Mouse (Mus musculus) embryonic facial prominence, embryonic 14.5 days (tissue): ENCODE measurements around the gene Rgs13. TPM values are rescaled to one million over a fixed set of nuclear protein-coding genes. Genes with fewer than 3 reads are reported as not detected.

Experiments
- ATAC-seq: fragments of 200-750 bp; cut with Nextera tagmentation; 2 replicates; pipeline ENCODE4 v1.8.0; 2017; ENCODE audit warnings: low read depth, moderate number of reproducible peaks, moderate TSS enrichment
- DNase-seq: peaks from one replicate; pipeline ENCODE4 v3.0.0-alpha.2; 2015; ENCODE audit warnings: low spot score
- H3K27ac ChIP-seq: fragments of 300-500 bp; sonication (generic); replicated peaks from 2 replicates; pipeline ENCODE4 v1.5.1; 2014; ENCODE audit warnings: low read depth, mild to moderate bottlenecking, low read length, moderate library complexity
- H3K27me3 ChIP-seq: fragments of 300-500 bp; sonication (generic); replicated peaks from 2 replicates; pipeline ENCODE4 v1.6.1; 2014; ENCODE audit warnings: low read length; ENCODE audit not compliant: control insufficient read depth, insufficient read depth
- H3K36me3 ChIP-seq: fragments of 300-500 bp; sonication (generic); 2 replicates; pipeline ENCODE4 v1.6.1; 2014; ENCODE audit warnings: low read length, mixed read lengths; ENCODE audit not compliant: control insufficient read depth, insufficient read depth
- H3K4me1 ChIP-seq: fragments of 300-500 bp; sonication (generic); 2 replicates; pipeline ENCODE4 v1.6.1; 2014; ENCODE audit warnings: antibody characterized with exemption, low read length; ENCODE audit not compliant: control insufficient read depth, insufficient read depth
- H3K4me2 ChIP-seq: fragments of 300-500 bp; sonication (generic); 2 replicates; pipeline ENCODE4 v1.6.1; 2014; ENCODE audit warnings: low read depth, mild to moderate bottlenecking, low read length, moderate library complexity, mixed read lengths
- H3K4me3 ChIP-seq: fragments of 300-500 bp; sonication (generic); 2 replicates; pipeline ENCODE4 v1.5.1; 2014; ENCODE audit warnings: low read depth, mild to moderate bottlenecking, low read length
- H3K9ac ChIP-seq: fragments of 300-500 bp; sonication (generic); 2 replicates; pipeline ENCODE4 v1.6.1; 2014; ENCODE audit warnings: low read depth, mild to moderate bottlenecking, low read length, moderate library complexity, mixed read lengths
- H3K9me3 ChIP-seq: fragments of 300-500 bp; sonication (generic); 2 replicates; pipeline ENCODE4 v1.6.1; 2016; ENCODE audit warnings: low read length; ENCODE audit not compliant: control insufficient read depth
- WGBS: fragments of 180-500 bp; shearing (Covaris S2); extraction: QIAGEN DNeasy Blood & Tissue Kit; methylation state at CpG from one replicate; pipeline ENCODE4 v1.1.7; 2014; 5-methylcytosine and 5-hydroxymethylcytosine counted together
- polyA plus RNA-seq: library from polyadenylated mRNA; unstranded; fragments of >200 nt; fragmentation: Nextera tagmentation; extraction: Ambion mirVana; gene quantifications from 2 replicates; pipeline ENCODE4 v1.2.1, GENCODE M21; 2014

The Rgs13 gene
- 0.45 and 0.78 TPM in 2 replicates for polyA plus RNA-seq

- ATAC-seq (no peak), DNase-seq (no peak)
- Histone ChIP-seq H3K4me3 (no peak within 1 kb of the TSS), H3K9me3 (no peaks in the 10 kb centered on the region), H3K27ac (no peak within 1 kb of the TSS), H3K9ac (no peak within 1 kb of the TSS), H3K27me3 (no peaks in the 10 kb centered on the region), H3K36me3 (no peaks in the 10 kb centered on the region), H3K4me1 (peaks cover 2% of the 10 kb centered on the region; the same call in 1 of the 2 replicates), H3K4me2 (no peak within 1 kb of the TSS)
- 73% methylated on average over 5 of the region's 5 CpGs for WGBS
These were observed at the start of gene Rgs13 for GRCm38 (mm10) chr1:144177166-144177565. TSS of gene Rgs13 (minus strand) at chr1:144177372.

- DNase-seq (no peak), ATAC-seq (no peak)
- Histone ChIP-seq H3K9me3 (no peaks in the 10 kb centered on the region), H3K27me3 (no peaks in the 10 kb centered on the region), H3K9ac (no peak overlapping the region), H3K4me1 (0 out of 2 replicates have a peak, but pooled peaks cover 5% of the 10 kb centered on the region), H3K4me3 (no peak overlapping the region), H3K4me2 (no peak overlapping the region), H3K36me3 (no peaks in the 10 kb centered on the region), H3K27ac (no peak overlapping the region)
These were observed 38.1 kb upstream of the Rgs13 start for GRCm38 (mm10) chr1:144215230-144215629.

GRCm38 (mm10) chr1:144210912-144211311 is 33.7 kb upstream of the Rgs13 start:
- DNase-seq (no peak), ATAC-seq (no peak)
- H3K4me1 ChIP-seq, result 0 out of 2 replicates have a peak, but pooled peaks cover 5% of the 10 kb centered on the region
- no peak overlapping the region for H3K9ac ChIP-seq
- H3K9me3 ChIP-seq, result no peaks in the 10 kb centered on the region
- no peak overlapping the region for H3K4me2 ChIP-seq
- H3K4me3 ChIP-seq, result no peak overlapping the region
- no peaks in the 10 kb centered on the region for H3K27me3 ChIP-seq
- 53% methylated on average over 3 of the region's 3 CpGs for WGBS
- H3K27ac ChIP-seq, result no peak overlapping the region
- H3K36me3 ChIP-seq, result no peaks in the 10 kb centered on the region

GRCm38 (mm10) chr1:144206281-144207061 is 29.3 kb upstream of the Rgs13 start:
- no peak for DNase-seq
- no peaks in the 10 kb centered on the region for H3K9me3 ChIP-seq
- ATAC-seq, result no peak
- H3K4me1 ChIP-seq, result 0 out of 2 replicates have a peak, but pooled peaks cover 5% of the 10 kb centered on the region
- H3K4me3 ChIP-seq, result no peak overlapping the region
- H3K4me2 ChIP-seq, result no peak overlapping the region
- H3K9ac ChIP-seq, result no peak overlapping the region
- no peak overlapping the region for H3K27ac ChIP-seq
- 73% methylated on average over 7 of the region's 7 CpGs for WGBS
- no peaks in the 10 kb centered on the region for H3K27me3 ChIP-seq
- H3K36me3 ChIP-seq, result no peaks in the 10 kb centered on the region

GRCm38 (mm10) chr1:144204766-144205165 is 27.6 kb upstream of the Rgs13 start:
- 83% methylated on average over 2 of the region's 2 CpGs for WGBS
- Histone ChIP-seq H3K9ac (no peak overlapping the region), H3K4me2 (no peak overlapping the region), H3K4me1 (no peaks in the 10 kb centered on the region), H3K9me3 (no peaks in the 10 kb centered on the region), H3K27ac (no peak overlapping the region), H3K27me3 (no peaks in the 10 kb centered on the region), H3K36me3 (no peaks in the 10 kb centered on the region), H3K4me3 (no peak overlapping the region)
- DNase-seq, result no peak
- ATAC-seq, result no peak

- Histone ChIP-seq H3K27ac (no peak overlapping the region), H3K4me1 (no peaks in the 10 kb centered on the region), H3K27me3 (no peaks in the 10 kb centered on the region), H3K36me3 (no peaks in the 10 kb centered on the region), H3K4me2 (no peak overlapping the region), H3K4me3 (no peak overlapping the region), H3K9ac (no peak overlapping the region), H3K9me3 (no peaks in the 10 kb centered on the region)
- DNase-seq, result no peak
- no peak for ATAC-seq
- 85% methylated on average over 4 of the region's 4 CpGs for WGBS
These were observed 25.8 kb upstream of the Rgs13 start for GRCm38 (mm10) chr1:144202939-144203338.

- H3K36me3 ChIP-seq, result no peaks in the 10 kb centered on the region
- no peak overlapping the region for H3K4me3 ChIP-seq
- H3K27ac ChIP-seq, result no peak overlapping the region
- DNase-seq (no peak), ATAC-seq (no peak)
- H3K9me3 ChIP-seq, result no peaks in the 10 kb centered on the region
- H3K4me1 ChIP-seq, result no peaks in the 10 kb centered on the region
- 71% methylated on average over 2 of the region's 2 CpGs for WGBS
- H3K4me2 ChIP-seq, result no peak overlapping the region
- no peaks in the 10 kb centered on the region for H3K27me3 ChIP-seq
- no peak overlapping the region for H3K9ac ChIP-seq
These were observed 23.3 kb upstream of the Rgs13 start for GRCm38 (mm10) chr1:144200496-144200895.

- Histone ChIP-seq H3K27ac (no peak overlapping the region), H3K4me1 (no peaks in the 10 kb centered on the region), H3K36me3 (no peaks in the 10 kb centered on the region), H3K9me3 (no peaks in the 10 kb centered on the region), H3K9ac (no peak overlapping the region), H3K4me2 (no peak overlapping the region), H3K27me3 (no peaks in the 10 kb centered on the region), H3K4me3 (no peak overlapping the region)
- WGBS, result 67% methylated on average over 1 of the region's 1 CpGs
- DNase-seq, result no peak
- no peak for ATAC-seq
These were observed 22.4 kb upstream of the Rgs13 start for GRCm38 (mm10) chr1:144199538-144199937.

- Histone ChIP-seq H3K4me1 (no peaks in the 10 kb centered on the region), H3K27me3 (no peaks in the 10 kb centered on the region), H3K27ac (no peak overlapping the region), H3K9me3 (no peaks in the 10 kb centered on the region), H3K4me2 (no peak overlapping the region), H3K4me3 (no peak overlapping the region), H3K9ac (no peak overlapping the region), H3K36me3 (no peaks in the 10 kb centered on the region)
- ATAC-seq, result no peak
- 29% methylated on average over 3 of the region's 3 CpGs for WGBS
- peak; percentile 68 for DNase-seq
These were observed 20.5 kb upstream of the Rgs13 start for GRCm38 (mm10) chr1:144197684-144198083.
